Mouse (Mus musculus) myocyte (in vitro differentiated cells): ENCODE results near the gene Lrrc10.
"Not testable (repeated sequence)": the region's sequence is repeated elsewhere in the genome, so short reads cannot be mapped to it uniquely, and the experiment has no call there.

Source experiments
- CEBPB ChIP-seq: IDR thresholded peaks from 2 replicates; pipeline ENCODE4 v1.6.1; 2011; ENCODE audit warnings: mild to moderate bottlenecking, moderate library complexity; ENCODE audit not compliant: poor library complexity, insufficient read depth, severe bottlenecking
- E2F4 ChIP-seq: IDR thresholded peaks from one replicate; pipeline ENCODE4 v1.6.1; 2011; ENCODE audit warnings: mild to moderate bottlenecking, control low read depth, moderate library complexity; ENCODE audit not compliant: insufficient read depth
- MAX ChIP-seq: IDR thresholded peaks from one replicate; pipeline ENCODE4 v1.6.1; 2011; ENCODE audit warnings: low read depth, mild to moderate bottlenecking, control low read depth
- MYOD1 ChIP-seq, 3 experiments: IDR thresholded peaks; one replicate each; pipeline ENCODE4 v1.6.1; 2011; ENCODE audit warnings: control low read depth in 2 of 3, low read depth in 2 of 3, mild to moderate bottlenecking in 2 of 3, moderate library complexity in 1 of 3; ENCODE audit not compliant: insufficient read length in 2 of 3, control insufficient read depth in 1 of 3
- MYOG ChIP-seq, 3 experiments: IDR thresholded peaks; one replicate each; pipeline ENCODE4 v1.6.1; 2011; ENCODE audit warnings: control low read depth in 2 of 3, low read depth in 2 of 3, mild to moderate bottlenecking in 2 of 3; ENCODE audit not compliant: insufficient read length in 2 of 3, control insufficient read depth in 1 of 3, insufficient read depth in 1 of 3
- POLR2A ChIP-seq: IDR thresholded peaks from one replicate; pipeline ENCODE4 v1.6.1; 2011; ENCODE audit warnings: low read depth, mild to moderate bottlenecking, control low read depth, moderate library complexity; ENCODE audit not compliant: insufficient read length
- POLR2AphosphoS2 ChIP-seq: IDR thresholded peaks from one replicate; pipeline ENCODE4 v1.6.1; 2011; ENCODE audit warnings: low read depth, control low read depth; ENCODE audit not compliant: insufficient read length
- SRF ChIP-seq: IDR thresholded peaks from one replicate; pipeline ENCODE4 v1.6.1; 2011; ENCODE audit warnings: low read depth; ENCODE audit not compliant: control insufficient read depth, insufficient read length
- TCF12 ChIP-seq: IDR thresholded peaks from one replicate; pipeline ENCODE4 v1.6.1; 2011; ENCODE audit warnings: mild to moderate bottlenecking, control low read depth; ENCODE audit not compliant: poor library complexity, insufficient read depth, severe bottlenecking
- TCF3 ChIP-seq: IDR thresholded peaks from one replicate; pipeline ENCODE4 v1.6.1; 2011; ENCODE audit warnings: low read depth, control low read depth; ENCODE audit not compliant: insufficient read length
- USF1 ChIP-seq: IDR thresholded peaks from one replicate; pipeline ENCODE4 v1.6.1; 2011; ENCODE audit warnings: low read depth, mild to moderate bottlenecking, control low read depth, moderate library complexity

DNA sequence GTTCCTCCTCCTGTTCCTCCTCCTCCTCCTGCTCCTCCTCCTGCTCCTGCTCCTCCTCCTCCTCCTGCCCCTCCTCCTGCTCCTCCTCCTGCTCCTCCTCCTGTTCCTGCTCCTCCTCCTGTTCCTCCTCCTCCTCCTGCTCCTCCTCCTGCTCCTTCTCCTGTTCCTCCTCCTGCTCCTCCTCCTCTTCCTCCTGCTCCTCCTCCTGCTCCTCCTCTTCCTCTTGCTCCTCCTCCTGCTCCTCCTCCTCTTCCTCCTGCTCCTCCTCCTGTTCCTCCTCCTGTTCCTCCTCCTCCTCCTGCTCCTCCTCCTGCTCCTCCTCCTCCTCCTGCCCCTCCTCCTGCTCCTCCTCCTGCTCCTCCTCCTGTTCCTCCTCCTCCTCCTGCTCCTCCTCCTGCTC lies 19.4 kb upstream of the Lrrc10 start:
- TF ChIP-seq MAX; POLR2A; SRF; MYOG (IDR thresholded peaks at IDR 0.05; ENCODE audit: control insufficient read depth in 1 of 3, insufficient read depth in 1 of 3, insufficient read length in 2 of 3, low read depth in 2 of 3); CEBPB; POLR2AphosphoS2; TCF12; USF1; MYOD1 (IDR thresholded peaks at IDR 0.05; ENCODE audit: control insufficient read depth in 1 of 3, insufficient read length in 2 of 3, low read depth in 2 of 3); TCF3; E2F4: not testable (repeated sequence)
